Mouse (Mus musculus) ES-Bruce4 (cell line): ENCODE results near the gene Psmd10.

ENCODE experiments used
- CTCF ChIP-seq: IDR thresholded peaks from one replicate; pipeline ENCODE4 v1.8.1; 2011; ENCODE audit warnings: low read depth, low read length
- EP300 ChIP-seq: IDR thresholded peaks from 2 replicates; pipeline ENCODE4 v1.6.1; 2011; ENCODE audit warnings: low read depth, low read length; ENCODE audit not compliant: insufficient read depth
- POLR2A ChIP-seq: IDR thresholded peaks from one replicate; pipeline ENCODE4 v1.8.1; 2011; ENCODE audit warnings: low read length; ENCODE audit not compliant: insufficient read depth

DNA sequence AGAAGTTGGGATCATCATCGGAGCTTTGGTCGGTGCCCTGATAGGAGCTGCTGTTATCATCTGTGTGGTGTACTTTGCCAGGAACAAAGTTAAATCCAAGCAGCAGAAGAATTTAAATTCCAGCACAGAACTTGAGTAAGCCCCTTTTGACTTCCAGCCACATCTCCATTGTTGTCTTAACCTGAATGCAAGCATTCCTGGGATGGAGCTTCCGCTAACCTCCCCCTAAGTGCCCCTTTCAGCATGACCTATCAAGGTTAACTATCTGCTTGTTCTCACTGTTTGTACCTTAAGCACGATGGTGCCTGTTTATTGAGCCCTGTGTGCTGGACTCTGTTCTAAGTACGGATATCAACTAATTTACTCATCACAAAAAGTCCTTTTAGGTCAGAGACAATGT lies 20.3 kb downstream of the Psmd10 start:
- TF ChIP-seq CTCF (no peak), POLR2A (no peak), EP300 (no peak)
